Mouse (Mus musculus): ENCODE measurements around the gene 4933427D14Rik. TPM values are rescaled to one million over a fixed set of nuclear protein-coding genes. Genes with fewer than 3 reads are reported as not detected.

4933427D14Rik gene
- 10 to 100 TPM in 1 of 2 experiments, 1 to 10 TPM in 1; 8.8 to 10.5 TPM for total RNA-seq (2023)

DNA sequence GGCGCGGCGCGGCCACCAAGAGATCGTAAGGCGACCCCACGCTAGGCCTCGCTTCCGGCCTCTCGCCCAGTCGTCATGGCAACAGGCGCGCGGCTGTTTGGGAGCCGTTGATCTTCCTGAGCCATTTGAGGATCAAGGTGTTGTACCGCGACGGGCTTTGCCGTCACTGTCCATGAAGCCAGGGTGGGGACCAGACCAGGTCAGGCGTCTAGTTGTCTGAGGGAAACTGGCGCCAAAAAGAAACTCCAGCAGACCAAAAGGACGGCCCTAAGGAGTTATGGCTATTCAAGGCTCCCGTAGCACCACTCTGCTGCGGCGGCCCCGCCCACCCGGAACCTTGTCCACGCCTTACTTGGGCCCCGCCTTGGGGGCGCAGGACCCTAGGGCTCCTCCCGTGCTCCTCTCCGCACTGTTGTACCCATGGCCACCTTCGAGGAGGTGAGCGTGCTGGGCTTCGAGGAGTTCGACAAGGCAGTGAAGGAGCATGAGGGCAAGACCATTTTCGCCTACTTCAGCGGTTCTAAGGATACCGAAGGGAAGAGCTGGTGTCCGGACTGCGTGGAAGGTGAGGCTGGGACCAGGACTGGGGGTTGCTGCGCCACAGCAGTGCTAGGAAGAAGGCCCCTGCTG, at the start of gene 4933427D14Rik, which contains the start of gene Txndc17:
4933427D14Rik (minus strand) TSS at position 256 of the 630 bp plus-strand sequence.
Txndc17 (plus strand) TSS at position 344 of the 630 bp plus-strand sequence.

GRCm38 (mm10) chr11:72215410-72215797, 8.1 kb upstream of the 4933427D14Rik start, which contains the start of gene Med31:
Med31 (minus strand) TSS chr11:72215592.

DNA sequence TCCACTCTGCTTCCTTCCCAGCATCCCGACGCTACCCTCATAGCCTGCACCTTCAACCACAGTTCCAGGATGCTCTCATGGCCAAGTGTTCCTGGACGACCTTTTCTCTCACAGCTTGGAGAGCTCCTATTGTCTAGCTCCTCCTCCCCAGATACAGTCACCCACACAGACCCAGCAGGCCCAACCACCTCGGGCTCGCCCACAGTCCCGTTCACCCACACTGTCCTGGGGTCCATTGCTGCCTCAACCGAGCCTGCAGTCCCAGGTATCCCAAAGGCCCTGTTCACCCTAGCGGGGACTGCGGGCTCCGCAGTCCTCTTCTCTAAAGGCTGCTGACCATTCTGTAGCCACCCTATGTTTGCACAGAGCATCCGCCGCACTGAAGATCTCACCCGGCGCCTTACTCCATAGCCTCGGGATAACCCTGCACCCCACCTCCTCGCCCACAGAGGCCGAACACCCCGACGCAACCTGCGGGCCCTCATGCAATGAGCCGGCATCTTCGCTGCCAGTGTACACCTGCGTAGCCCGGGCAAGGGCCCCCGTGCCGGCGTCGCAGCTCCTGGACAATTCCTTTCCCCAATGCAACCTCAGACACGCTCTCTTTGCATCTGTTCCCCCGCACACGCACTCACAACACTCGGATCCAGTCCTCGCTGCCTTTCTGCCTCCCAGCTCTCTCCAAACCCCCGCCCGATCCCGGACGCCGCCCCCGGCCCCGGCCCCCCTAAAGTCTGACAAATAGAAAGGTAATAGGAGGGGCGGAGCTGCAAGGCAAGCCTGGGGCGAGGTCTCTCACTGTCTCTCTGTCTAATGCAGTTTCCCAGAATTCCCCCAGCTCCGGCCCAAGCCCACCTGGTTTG, 687 bp downstream of the 4933427D14Rik start, which contains the start of gene Gm43951:
Gm43951 (minus strand) TSS at position 500 of the 863 bp plus-strand sequence.

DNA sequence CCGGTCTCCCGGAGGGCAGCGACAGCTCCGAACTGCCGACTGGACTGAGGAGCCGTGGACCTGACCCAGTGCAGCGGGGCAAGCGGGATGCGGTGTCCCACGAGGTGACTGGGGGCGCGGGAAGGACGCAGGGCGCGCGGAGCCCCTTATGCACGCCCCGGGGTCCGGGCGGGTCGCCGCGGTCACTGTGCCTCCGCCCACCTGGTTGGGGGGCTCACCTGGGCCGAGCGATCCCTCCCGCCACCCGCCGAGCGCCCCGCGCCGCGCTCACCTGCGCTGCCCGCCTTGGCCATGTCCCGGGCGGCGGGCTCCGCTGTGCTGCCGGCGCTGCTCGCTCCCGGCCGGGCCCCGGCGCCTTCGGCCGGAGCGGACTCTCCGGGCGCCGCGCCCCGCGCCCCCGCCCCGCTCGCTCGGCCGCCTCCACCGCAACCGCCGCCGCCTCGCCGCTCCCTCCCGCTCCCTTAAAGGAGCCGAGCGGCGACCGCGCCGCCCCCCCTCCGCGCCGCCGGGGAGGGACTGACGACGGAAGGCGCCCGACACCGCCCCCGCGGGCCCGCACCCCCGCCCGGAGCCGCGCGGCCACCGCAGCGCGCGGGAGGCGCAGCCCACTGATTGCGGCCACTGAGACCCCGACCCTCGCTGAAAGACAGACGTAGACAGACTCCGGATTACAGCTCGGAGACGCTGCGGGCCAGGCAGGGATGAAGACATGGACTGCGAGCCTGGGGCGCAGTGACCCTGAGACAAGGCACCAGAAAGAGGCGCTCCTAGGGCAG, 71.7 kb downstream of the 4933427D14Rik start, which contains the start of gene Pitpnm3:
Pitpnm3 (minus strand) TSS at position 396 of the 776 bp plus-strand sequence.

Other genes starting within 250 kb of the 4933427D14Rik start
- under 1 TPM; 0.31 to 0.49 TPM for gene Aipl1, start 169.9 kb downstream of the 4933427D14Rik start, total RNA-seq (2023)
- gene Pimreg, start 165.4 kb downstream of the 4933427D14Rik start, total RNA-seq (2023) = 10 to 100 TPM; 22.1 to 26.5 TPM
- not detected for gene Pitpnm3, start 71.7 kb downstream of the 4933427D14Rik start, total RNA-seq (2023)
- under 1 TPM; 0.53 to 0.62 TPM for gene Gm43951, start 619 bp downstream of the 4933427D14Rik start, total RNA-seq (2023)
- gene Txndc17, start 88 bp upstream of the 4933427D14Rik start, total RNA-seq (2023) = 10 to 100 TPM; 47.9 to 49.6 TPM
- 10 to 100 TPM; 27.1 to 28.2 TPM for gene Med31, start 8.1 kb upstream of the 4933427D14Rik start, total RNA-seq (2023)
- gene Slc13a5, start 59.8 kb upstream of the 4933427D14Rik start, total RNA-seq (2023) = 1 to 10 TPM; 1.4 to 1.6 TPM
- 10 to 100 TPM; 12.2 to 15.3 TPM for gene Xaf1, start 94.2 kb upstream of the 4933427D14Rik start, total RNA-seq (2023)
- not detected for gene Fbxo39, start 107.0 kb upstream of the 4933427D14Rik start, total RNA-seq (2023)
- not detected for gene Tekt1, start 155.0 kb upstream of the 4933427D14Rik start, total RNA-seq (2023)
- gene Smtnl2, start 204.3 kb upstream of the 4933427D14Rik start, total RNA-seq (2023) = under 1 TPM; 0.33 to 0.37 TPM
- gene Ggt6, start 228.1 kb upstream of the 4933427D14Rik start, total RNA-seq (2023) = not detected
- gene Mybbp1a, start 233.9 kb upstream of the 4933427D14Rik start, total RNA-seq (2023) = 10 to 100 TPM; 34.2 to 42.5 TPM

Measured in neutrophil, adult 59 days (primary cell).